Mouse (Mus musculus): Measurements from ENCODE around the gene Olfr1155.

DNA sequence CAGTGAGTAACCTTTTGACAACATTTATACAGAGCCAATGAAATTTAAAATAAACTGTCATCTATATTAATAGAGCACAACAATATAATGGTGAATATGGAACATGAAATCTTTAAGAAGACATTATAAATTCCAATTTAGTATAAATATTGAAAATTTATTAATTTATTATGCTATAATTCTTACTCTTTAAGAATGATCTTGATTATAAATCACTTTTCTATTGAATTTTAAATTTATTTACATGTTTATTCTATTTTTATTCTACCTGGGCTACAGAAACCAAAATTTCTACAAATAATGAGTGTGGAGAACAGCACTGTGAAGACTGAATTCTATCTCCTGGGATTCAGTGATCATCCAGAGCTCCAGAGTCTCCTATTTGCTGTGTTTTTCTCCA lies 44.9 kb upstream of the Olfr1155 start, which contains the start of gene Olfr1158:
- TF ChIP-seq CHD2 (IDR thresholded peaks at IDR 0.05; ENCODE audit: low read depth, low read length) (no peak), MAFK (IDR thresholded peaks at IDR 0.05; ENCODE audit: insufficient read depth, low read depth, low read length) (no peak), ZNF384 (IDR thresholded peaks at IDR 0.05; ENCODE audit: low read depth, low read length) (no peak), ZC3H11A (IDR thresholded peaks at IDR 0.05; ENCODE audit: borderline replicate concordance, low read depth, low read length) (no peak)
